Mouse (Mus musculus): ENCODE results near the gene Gda.

The Gda gene

DNA sequence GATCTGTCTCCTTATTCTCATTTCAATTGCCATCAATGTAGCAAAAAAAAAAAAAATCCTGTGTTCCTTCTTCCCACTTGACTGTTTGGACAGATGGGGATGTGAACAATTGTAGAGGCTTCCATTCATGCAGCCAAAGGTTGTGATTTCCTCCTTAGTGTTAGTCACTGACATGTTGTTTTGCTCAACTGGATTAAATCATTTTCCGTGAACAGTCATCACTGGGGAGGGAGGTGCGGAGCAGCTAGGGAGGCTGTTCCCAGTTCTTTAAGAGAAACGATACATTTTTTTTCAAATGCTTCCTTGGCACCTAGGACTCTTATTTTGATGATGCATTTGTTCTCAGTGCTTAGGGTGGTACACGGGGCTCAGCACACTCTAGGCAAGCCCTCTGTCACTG lies 15.8 kb downstream of the Gda start:
- no peak for DNase-seq (ENCODE audit: low spot score)

DNA sequence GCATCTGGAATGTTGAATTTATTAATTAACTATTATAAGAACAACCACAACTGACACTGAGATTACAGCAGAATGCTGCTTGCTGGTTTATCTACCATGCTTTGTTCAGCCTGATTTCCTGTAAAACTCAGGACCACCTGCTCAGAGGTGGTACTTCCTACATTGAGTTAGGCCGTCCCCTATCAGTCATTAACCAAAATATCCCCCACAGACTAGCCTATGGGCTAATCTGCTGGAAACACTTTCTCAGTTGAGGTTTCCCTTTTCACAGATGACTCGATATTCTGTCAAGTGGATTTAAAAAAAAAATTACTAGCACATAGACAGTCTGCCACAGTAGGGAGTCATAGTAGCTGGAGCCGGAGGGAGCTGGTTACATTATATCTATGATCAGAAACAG lies 31.5 kb downstream of the Gda start:
- DNase-seq (ENCODE audit: low spot score) = no peak

DNA sequence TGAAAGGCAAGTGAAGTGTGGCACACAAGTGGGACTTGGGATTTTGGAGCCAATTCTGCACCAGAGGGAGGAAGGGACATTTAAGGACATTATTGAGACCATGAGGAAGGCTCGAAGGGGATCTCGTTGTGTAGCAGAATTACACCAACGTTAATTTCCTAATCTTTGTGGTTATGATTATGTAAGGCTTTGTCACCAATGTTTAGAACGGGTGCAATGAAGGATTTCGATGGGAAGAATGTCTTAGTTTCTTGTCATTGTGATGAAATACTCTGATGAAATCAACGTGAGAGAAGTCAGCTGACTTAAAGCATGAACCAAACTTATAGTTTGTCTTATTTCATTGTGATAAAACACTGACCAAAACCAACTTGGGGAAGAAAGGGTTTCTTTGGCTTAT lies 32.4 kb downstream of the Gda start:
- no peak for DNase-seq (ENCODE audit: low spot score)

DNA sequence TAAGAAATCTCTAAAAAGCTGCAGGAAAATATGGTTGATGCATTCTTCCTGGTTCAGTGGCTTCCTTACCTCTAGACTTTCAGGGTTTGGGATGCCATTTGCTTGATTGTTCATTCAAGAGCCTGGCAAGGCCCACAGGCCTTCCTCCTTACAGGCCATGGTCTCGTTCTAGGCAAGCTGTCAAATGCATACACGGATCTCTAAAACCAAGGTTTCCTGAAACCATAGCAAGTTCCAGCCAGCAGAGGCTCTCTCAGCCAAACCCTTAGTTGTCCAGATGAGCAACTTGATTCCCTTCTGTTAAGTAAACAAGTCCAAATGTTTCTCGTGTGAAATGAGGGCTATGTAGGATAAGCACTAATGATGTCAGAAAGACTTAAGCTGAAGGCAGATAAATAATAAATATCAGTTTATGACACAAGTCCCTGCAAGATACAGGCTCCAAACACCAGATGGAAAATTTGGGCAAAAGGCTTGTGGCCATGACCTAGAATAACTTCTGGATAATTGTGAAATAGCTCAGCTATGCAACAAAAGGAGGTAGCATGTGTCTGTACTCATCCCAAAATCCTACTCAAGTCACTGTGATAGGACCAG lies 34.0 kb downstream of the Gda start:
- DNase-seq (ENCODE audit: low spot score) = no peak

DNA sequence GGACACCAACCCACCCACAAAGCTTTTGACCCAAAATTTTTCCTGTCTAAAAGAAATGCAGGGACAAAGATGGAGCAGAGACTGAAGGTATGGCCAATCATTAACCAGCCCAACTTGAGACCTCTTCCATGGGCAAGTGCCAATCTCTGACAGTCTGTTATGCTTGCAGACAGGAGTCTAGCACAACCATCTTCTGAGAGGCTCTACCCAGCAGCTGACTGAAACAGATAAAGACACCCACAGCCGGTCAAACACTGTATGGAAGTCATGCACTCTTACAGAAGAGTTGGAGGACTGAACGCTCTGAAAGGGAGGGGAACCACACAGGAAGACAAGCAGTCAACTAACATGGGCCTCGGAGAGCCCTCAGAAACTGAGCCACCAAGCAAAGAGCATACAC lies 36.7 kb downstream of the Gda start:
- DNase-seq (ENCODE audit: low spot score) = no peak

DNA sequence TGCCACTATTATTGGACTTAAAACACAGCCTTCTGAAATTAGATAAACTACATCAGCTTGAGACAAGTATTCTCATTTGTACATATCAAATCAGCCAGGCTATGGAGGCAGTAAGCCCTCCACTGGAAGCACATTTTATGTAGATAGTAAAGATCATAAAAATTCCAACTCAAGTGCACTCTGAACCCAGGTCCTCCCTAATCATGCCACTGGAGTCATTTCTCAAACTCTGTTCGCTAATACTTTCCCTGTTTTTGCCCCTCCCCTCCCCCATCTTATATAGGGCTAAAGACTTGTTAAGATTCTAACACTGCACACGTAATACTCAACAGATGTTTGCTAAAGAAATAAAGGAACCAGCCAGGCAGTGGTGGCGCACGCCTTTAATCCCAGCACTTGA lies 39.9 kb downstream of the Gda start:
- no peak for DNase-seq (ENCODE audit: low spot score)

DNA sequence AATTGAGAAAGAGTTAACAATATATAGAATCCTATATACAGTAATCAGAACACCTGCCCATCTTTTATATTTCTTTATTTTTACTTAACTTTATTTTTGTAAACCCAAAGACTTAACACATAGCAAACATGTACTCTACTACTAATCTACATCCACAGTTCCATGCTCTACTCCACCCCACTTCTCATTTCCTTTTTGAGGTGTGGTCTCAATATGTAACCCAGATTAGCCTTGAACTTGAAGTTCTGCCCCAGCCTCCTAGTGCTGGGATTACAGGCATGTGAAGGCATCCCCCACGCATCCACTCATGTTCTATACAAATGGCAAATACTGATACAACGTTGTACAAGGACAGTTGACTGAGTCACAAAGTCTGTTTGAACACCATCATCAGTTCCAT lies 40.4 kb downstream of the Gda start:
- DNase-seq (ENCODE audit: low spot score) = no peak

DNA sequence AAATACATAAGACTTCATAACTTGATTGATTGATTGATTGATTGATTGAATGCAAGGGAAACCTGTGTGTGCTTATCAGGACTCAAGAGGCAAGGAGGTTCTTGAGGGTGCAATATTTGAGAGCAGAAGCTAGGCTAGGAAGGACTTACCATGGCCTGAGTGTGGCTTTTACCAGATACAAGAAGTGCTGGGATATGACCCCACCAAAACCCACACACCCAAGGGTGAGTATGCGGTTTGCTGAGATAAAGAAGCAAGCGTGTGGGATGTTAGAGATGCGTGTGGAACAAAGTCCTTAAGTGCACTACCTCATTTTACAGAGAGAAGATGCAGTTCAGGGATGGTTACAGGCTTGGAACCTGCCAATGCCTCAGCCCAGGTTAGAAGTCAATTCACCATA lies 41.0 kb downstream of the Gda start:
- DNase-seq (ENCODE audit: low spot score) = no peak

DNA sequence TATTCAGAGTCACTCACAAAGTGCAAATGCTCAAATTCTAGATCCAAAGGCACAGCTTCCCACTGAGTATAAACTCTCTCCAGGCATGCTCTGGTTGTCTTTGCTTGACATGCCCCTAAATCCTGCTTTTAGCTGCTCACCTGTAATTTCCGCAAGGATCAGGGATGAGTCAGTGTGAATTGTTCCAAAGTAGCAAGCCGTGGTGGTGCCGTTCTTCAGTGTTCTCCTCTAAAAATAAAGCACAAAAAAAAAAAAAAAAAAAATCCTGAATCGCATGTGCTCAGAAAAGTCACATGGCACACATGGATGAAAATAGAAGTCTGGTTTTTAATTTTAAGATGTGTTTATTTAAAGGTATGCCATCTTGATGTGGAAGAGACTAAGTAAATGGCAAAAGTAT lies 47.9 kb downstream of the Gda start:
- DNase-seq (ENCODE audit: low spot score) = no peak

DNA sequence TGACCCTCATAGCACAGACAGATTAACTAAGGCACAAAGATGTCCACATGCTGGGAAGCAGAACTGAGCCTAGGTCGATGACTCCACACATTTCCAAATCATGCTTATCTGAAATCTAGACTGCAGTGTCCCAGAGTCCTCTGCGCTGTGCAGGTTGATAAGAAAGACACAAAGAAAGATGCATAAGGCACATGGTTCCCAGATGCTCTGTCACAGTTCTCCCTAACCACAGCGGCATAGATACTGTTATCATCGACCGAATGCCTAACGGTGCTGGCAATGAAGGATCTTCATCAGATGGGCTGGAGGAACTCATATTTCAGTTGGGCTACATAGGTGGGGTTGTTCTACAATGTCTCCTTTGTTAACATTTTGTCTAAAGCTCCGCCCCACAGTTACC lies 49.5 kb downstream of the Gda start:
- DNase-seq (ENCODE audit: low spot score) = no peak

DNA sequence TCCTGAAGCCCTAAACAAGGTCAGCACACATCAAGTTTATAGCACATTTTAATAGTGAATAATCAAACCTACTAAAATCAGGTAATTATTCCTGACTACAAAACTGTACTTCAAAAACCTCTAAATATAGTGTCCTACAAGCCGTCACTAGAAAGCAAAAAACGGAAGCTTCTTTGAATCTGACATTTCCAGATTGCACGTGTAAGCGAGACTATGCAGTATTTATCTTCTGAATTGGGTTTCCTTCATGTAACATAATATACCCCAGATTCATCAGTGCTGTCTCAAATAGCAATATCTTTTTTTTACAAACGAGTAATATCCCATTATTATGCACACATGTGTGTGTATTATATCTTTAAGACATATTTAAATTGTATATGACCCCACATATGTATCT lies 54.8 kb downstream of the Gda start:
- no peak for DNase-seq (ENCODE audit: low spot score)

DNA sequence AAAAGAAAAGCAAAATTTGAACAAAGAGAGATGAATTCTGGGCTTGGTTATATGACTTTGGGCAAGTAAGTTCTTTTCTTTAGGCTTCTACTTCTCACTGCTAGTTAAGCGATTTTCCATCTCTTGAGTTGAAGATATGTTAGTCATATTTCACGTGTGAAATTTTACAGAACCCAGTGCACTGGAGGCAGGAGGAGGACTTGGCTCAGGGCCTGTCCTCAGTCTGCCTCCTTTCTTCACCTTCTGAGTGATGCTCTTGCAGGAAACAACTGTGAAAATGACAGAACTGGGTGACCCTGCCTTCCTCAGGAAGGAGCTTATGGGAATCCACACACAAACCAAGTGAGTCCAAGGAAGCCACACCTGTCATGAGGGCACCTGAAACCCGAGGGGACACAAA lies 57.9 kb downstream of the Gda start:
- no peak for DNase-seq (ENCODE audit: low spot score)

DNA sequence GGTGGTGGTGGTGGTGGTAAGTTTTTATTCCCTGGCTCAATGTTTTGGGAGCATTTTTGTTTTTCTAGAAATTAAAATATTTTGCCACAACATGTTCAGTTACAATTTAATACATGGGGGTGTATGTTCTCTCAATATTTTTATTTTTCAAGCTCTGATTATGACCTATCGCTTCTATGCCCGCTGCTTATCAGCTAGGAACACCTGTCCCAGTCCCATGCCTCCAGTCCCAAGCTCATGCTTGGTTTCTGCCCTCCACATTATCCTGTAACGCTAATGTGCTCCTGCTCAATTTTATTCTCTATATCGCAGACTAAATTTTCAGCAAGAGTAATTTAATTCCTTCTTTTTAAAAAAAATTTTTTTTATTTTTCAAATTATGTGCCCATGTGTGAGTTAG lies 64.1 kb downstream of the Gda start:
- no peak for DNase-seq (ENCODE audit: low spot score)

DNA sequence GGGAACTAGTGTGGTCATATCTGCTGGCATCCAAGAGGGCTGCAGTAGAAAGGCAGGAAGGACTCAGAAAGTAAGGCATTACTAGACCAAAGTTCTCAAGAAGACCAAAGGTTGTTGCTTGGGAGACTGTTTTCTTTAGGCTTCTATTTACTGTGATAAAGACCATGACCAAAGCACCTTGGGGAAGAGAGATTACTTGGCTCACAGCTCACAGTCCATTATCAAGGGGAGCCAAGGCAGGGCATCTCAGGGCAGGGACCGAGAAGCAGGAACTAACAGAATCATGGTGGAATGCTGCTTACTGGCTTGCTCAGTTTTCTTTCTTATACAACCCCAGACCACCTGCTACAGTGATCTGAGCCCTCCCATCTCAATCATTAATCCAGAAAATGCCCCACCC lies 65.9 kb downstream of the Gda start:
- DNase-seq (ENCODE audit: low spot score) = peak; percentile 11

DNA sequence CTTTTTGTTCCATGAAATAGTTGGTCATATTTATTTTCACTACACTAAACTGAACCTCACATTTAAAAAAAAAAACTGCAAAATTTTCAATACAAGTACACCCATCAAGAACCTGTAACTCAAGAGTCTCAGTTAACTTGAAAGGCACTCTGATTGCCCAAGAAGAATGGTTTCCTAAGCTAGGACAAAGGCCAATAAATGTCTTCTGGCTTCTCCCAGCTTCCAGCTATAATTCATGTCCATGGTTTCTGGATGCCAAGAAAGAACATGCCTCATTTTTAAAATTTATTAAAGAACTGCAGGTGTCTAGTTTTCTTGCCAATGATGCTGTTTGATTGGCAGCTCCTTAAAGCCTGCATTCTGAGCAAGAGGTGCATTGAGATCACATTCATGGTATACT lies 75.3 kb downstream of the Gda start:
- no peak for DNase-seq (ENCODE audit: low spot score)

DNA sequence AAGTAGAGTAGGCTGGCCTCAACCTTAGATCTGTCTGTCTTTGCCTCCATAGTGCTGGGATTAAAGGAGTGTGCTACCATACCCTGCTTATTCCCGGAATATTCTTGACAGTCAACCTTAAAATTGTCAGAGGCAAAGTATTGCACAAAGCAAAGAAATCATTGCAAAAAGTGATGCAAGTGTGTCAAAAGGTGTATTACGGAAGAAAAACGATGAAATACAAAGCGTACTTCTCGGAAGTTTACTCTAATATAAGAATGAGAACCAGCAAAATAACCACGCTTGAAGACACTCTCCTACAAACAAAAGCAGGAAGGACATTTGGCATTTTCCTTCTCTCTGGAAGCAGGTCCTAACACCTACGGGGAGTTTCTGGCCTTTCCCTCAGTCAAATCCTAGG lies 76.9 kb downstream of the Gda start:
- no peak for DNase-seq (ENCODE audit: low spot score)

DNA sequence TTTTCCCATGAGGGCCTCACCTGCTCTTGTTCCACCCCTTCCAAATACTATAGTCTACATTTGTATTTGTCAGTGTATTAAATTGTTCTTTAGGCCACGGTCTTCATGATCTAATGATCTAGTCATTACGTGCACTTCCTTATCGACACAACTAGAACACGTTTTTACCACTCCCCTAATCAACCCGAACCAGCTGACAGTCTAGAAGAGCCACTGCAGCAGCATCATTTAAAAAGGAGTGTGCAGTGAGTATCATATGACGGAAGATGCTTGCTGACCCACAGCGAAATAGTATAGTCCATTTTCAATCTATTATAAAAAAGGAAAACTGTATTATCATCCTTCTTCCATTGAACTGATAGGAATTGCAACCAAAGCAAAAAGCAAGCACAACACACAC lies 82.3 kb downstream of the Gda start:
- DNase-seq (ENCODE audit: low spot score) = no peak

DNA sequence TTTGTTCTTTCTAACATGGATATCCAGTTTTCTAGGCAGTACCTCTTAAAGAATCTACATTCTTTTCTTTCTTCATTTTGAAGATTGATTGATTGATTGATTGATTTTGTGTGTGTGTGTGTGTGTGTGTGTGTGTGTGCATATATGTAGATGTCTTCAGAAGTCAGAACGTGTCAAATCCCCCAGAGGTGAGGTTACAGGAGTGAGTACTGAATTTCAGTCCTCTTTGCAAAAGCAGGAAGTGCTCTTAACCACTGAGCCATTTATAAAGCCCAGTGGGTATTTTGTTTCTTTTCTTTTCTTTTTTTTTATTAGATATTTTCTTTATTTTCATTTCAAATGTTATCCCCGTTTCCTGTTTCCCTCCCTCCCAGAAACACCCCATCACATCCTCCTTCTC lies 86.4 kb downstream of the Gda start:
- no peak for DNase-seq (ENCODE audit: low spot score)

DNA sequence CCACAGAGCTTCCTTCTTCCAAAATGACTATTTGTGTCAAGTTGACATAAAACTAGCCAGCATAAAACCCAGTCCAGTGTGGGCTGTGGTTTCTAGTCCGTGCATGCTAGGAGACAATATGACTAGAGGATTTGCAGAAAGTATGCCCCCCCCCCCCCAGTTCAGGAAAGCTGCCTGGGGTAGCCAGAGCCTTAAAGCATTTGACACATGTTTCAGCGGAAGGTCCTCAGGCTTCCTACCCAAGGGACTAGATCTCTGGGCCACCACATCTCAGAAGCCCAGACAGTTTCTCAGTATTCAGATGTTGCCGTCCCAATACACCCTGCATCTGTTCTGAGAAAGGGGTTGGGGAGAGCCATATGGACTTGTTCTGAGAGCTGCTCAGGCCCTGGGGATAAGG lies 89.0 kb downstream of the Gda start:
- no peak for DNase-seq (ENCODE audit: low spot score)

DNA sequence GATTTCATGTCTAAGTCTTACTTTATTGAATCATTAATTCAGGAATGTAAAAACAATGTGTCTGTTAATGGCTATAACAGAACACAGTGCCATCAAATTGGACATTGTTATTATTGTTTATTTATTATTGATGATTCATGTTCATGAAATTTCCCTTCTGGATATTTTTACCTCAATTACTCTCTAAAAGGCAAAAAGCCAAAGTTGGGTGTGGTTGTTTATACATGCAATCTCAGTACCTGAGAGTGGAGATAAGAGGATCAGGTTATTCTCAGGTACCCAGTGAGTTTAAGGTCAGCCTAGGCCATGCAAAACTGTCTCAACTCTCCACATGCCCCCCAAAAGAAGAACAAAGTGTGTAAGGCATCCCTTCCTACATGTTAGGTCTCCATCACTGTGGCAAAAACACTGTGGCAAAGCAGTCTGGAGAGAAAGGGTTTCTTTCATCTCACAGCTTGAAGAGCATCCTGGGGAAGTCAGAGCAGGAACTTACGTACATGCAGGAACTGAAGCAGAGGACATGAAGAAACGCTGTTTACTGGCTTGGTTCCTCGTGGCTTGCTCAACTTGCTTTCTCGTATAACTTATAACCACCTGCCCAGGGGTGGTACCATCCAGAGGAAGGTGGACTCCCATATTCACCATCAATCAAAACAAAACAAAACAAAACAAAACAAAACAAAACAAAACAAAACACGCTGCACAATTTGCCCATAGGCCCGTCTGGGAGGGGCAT lies 89.6 kb downstream of the Gda start:
- no peak for DNase-seq (ENCODE audit: low spot score)

DNA sequence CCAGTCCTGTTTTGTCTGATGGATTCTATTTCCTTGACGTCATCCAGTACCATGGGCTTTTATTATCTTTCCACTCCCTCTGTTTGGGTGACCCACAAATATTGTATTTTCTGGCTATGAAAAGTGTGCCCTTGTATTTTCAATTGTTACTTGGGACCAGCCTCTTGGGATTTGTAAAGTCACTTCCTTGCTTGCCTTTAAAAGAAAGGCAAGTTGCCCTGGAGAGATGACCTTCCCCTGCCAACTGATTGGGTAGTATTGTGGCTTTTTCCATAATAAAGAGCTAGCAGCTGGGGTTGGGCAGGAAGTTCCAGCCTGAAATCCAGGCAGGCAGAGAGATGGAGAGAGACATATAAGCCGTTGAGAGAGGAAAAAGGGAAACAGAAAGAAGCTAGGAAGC lies 91.5 kb downstream of the Gda start:
- DNase-seq (ENCODE audit: low spot score) = no peak

DNA sequence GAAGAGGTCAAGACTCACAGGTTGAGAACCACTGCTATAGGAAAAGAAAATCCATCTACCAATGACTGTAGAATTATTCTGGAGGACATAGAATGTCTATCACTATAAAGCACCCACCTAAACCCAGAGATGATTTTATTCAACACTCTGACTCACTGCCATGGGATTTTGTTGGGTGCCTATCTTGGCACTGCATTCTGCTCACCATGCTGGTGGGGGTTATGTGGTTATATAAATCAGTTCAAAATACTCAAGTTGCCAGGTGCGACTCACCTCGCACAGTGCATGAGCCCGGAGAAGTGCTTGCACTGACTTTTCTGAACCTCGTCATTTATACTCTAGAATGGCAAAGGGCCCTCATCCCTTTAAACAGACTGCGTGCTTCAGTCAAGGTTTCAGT lies 94.0 kb downstream of the Gda start:
- DNase-seq (ENCODE audit: low spot score) = no peak

DNA sequence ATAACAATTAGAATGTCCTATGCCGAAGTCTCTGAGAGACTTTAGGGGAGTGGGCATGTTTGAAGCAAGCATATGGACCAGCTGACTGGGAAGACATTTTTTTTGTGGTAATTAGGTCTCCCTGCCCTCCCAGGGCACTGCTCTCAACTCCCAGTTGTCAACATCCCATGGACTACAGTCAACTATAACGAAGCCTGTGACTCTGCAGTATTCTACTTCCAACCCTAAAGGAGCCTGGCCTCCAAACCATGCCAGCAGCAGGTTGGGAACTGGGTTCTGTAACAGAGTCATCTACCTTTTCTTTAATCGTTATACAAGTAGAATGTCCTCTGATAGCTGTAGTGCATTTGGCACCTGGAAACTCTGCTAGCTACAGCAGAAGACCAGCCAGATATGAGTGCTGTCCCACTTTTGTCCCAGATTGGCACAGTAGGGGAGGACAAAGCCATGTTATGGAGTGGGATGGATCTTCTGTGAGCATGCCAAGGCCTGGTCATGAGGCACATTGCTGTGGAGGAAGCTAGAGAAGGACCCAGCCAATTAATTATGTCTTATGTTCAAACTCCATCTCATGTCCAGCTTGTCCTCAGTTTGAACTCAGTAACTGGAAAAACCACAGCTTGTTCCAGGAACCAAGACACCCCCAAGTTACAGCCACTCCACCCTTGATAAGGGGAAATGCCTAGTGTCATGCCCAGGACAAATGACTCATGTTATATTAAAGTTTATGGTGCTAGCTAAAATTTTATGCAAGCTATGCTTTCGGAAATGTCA lies 96.6 kb downstream of the Gda start:
- DNase-seq (ENCODE audit: low spot score) = no peak
